Mouse (Mus musculus) embryonic stem cell, embryonic (primary cell): ENCODE measurements around the gene Pomt1.

ENCODE experiments used
- CTCF ChIA-PET, 4 experiments: fragments of 300-600 bp in 2 of 4; fragments of 350-600 bp in 2 of 4; sonication (Branson Sonifier 250); formaldehyde crosslinking; loops; one replicate each; lab custom pipeline; 2022; ENCODE audit warnings: inconsistent platforms in 2 of 4; lab: Charles Lee
- POLR2A ChIA-PET, 4 experiments: fragments of 300-600 bp in 2 of 4; fragments of 350-600 bp in 2 of 4; sonication (Branson Sonifier 250); formaldehyde crosslinking; loops; one replicate each; lab custom pipeline; 2022; ENCODE audit warnings: antibody characterized with exemption in 4 of 4, inconsistent platforms in 1 of 4; lab: Charles Lee

The Pomt1 gene

GRCm38 (mm10) chr2:32287923-32288367 lies 51.6 kb downstream of the Pomt1 start, which contains the start of gene Swi5:
Swi5 (minus strand) TSS chr2:32288075.
- POLR2A ChIA-PET, result interaction anchor here (0.5 to 2.2 kb wide), 79 partner anchors 8 to 834 kb away, joined by 3 to 14 read pairs (median 4); partner anchors contain the start of genes Uck1 (in 2 of the 4), 1110008P14Rik (in 1 of the 4), Abl1 (in 1 of the 4) and Fam78a (in 1 of the 4)
- CTCF ChIA-PET, result interaction anchor here (0.8 to 2.4 kb wide), 20 partner anchors 9 to 201 kb away, joined by 3 to 16 read pairs (median 4); no protein-coding TSS in a partner anchor

- ChIA-PET POLR2A (interaction anchor here (0.5 to 2.2 kb wide), 72 partner anchors 8 to 835 kb away, joined by 3 to 14 read pairs (median 4); partner anchors contain the start of genes Uck1 (in 2 of the 4), 1110008P14Rik (in 1 of the 4), Abl1 (in 1 of the 4) and Fam78a (in 1 of the 4)), CTCF (interaction anchor here (0.8 to 2.4 kb wide), 24 partner anchors 9 to 200 kb away, joined by 3 to 16 read pairs (median 5); no protein-coding TSS in a partner anchor)
Observed at GRCm38 (mm10) chr2:32288371-32288931, 52.1 kb downstream of the Pomt1 start.

GRCm38 (mm10) chr2:32289578-32289977 lies 53.2 kb downstream of the Pomt1 start:
- CTCF ChIA-PET, result interaction anchor here (0.5 to 2.4 kb wide), 25 partner anchors 9 to 218 kb away, joined by 3 to 26 read pairs (median 4); no protein-coding TSS in a partner anchor
- POLR2A ChIA-PET, result interaction anchor here (0.5 to 1.7 kb wide), 13 partner anchors 10 to 390 kb away, joined by 3 to 5 read pairs (median 3); no protein-coding TSS in a partner anchor

GRCm38 (mm10) chr2:32294348-32294747 lies 58.0 kb downstream of the Pomt1 start:
- CTCF ChIA-PET, result interaction anchor here (0.5 to 3.5 kb wide), 9 partner anchors 10 to 329 kb away, joined by 3 to 18 read pairs (median 8); no protein-coding TSS in a partner anchor
- POLR2A ChIA-PET, result interaction anchor here in 2 of 4 experiments (0.8 to 2.4 kb wide), 8 partner anchors 10 to 120 kb away, joined by 3 to 7 read pairs (median 4); no protein-coding TSS in a partner anchor

- ChIA-PET CTCF (interaction anchor here (0.8 to 3.5 kb wide), 6 partner anchors 9 to 13 kb away, joined by 3 to 18 read pairs (median 5); no protein-coding TSS in a partner anchor), POLR2A (interaction anchor here in 3 of 4 experiments (0.9 to 2.4 kb wide), 6 partner anchors 9 to 120 kb away, joined by 3 to 7 read pairs (median 4); no protein-coding TSS in a partner anchor)
Observed at GRCm38 (mm10) chr2:32295285-32295684, 58.9 kb downstream of the Pomt1 start.

- POLR2A ChIA-PET, result interaction anchor here in 3 of 4 experiments (0.9 to 2.4 kb wide), 4 partner anchors 8 to 31 kb away, joined by 3 to 7 read pairs (median 6); no protein-coding TSS in a partner anchor
- CTCF ChIA-PET, result interaction anchor here (0.6 to 3.5 kb wide), 8 partner anchors 8 to 103 kb away, joined by 3 to 18 read pairs (median 5); no protein-coding TSS in a partner anchor
Observed at GRCm38 (mm10) chr2:32295842-32296241, 59.5 kb downstream of the Pomt1 start.

GRCm38 (mm10) chr2:32299469-32299868 lies 63.1 kb downstream of the Pomt1 start:
- POLR2A ChIA-PET, result interaction anchor here in 3 of 4 experiments (0.6 to 2.1 kb wide), 5 partner anchors 9 to 13 kb away, joined by 3 to 11 read pairs (median 4); partner anchors contain the start of genes Golga2 (in 2 of the 3) and Swi5 (in 2 of the 3)
- CTCF ChIA-PET, result interaction anchor here in 1 of 4 experiments (1.2 kb wide), 1 partner anchor 105 kb away, joined by 3 read pairs; no protein-coding TSS in a partner anchor

- CTCF ChIA-PET, result interaction anchor here (0.6 to 3.4 kb wide), 21 partner anchors 9 to 338 kb away, joined by 3 to 26 read pairs (median 8); partner anchors contain the start of genes Swi5 (in 2 of the 4), Ciz1 (in 1 of the 4) and Golga2 (in 1 of the 4)
Observed at GRCm38 (mm10) chr2:32302952-32303351, 66.6 kb downstream of the Pomt1 start.

GRCm38 (mm10) chr2:32304145-32304832 lies 67.9 kb downstream of the Pomt1 start:
- POLR2A ChIA-PET, result interaction anchor here in 3 of 4 experiments (0.6 to 2.5 kb wide), 19 partner anchors 8 to 220 kb away, joined by 3 to 14 read pairs (median 4); partner anchors contain the start of genes Swi5 (in 3 of the 3) and Golga2 (in 2 of the 3)
- CTCF ChIA-PET, result interaction anchor here (0.5 to 3.4 kb wide), 70 partner anchors 8 to 1067 kb away, joined by 3 to 26 read pairs (median 4); partner anchors contain the start of genes Swi5 (in 3 of the 4), Golga2 (in 2 of the 4), Ciz1 (in 1 of the 4) and Dpm2 (in 1 of the 4)

More at GRCm38 (mm10) chr2:32302952-32303351, 66.6 kb downstream of the Pomt1 start:
- POLR2A ChIA-PET, result interaction anchor here in 2 of 4 experiments (0.9 to 2.5 kb wide), 9 partner anchors 11 to 325 kb away, joined by 3 to 14 read pairs (median 4); partner anchors contain the start of gene Swi5 (in 1 of the 2)
